Mouse (Mus musculus): ENCODE results near the gene Ano1.

DNA sequence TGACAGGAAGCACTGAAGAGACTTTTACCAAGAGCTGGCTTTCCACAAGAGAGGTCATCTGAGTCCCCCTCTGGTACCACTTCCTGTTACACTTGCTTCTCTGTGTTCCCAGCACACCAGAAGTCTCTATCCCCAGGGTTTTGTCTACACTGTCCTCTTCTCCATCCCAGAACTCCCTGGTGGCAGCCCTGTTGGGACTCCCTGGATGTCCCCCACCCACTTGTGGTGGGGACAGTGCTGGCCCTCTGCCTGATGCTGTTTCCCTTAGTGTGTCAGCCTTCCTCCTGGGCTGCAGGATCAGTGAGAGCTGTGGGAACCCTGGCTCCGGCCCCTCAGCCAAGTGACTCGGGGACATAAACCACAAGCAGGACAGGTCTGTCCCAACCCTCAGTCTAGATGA, 22.5 kb upstream of the Ano1 start:
- TF ChIP-seq GATA1 (IDR thresholded peaks at IDR 0.05; ENCODE audit: borderline replicate concordance, low read length) (no peak), FLI1 (IDR thresholded peaks at IDR 0.05; ENCODE audit: low read length) (no peak)
